Mouse (Mus musculus) CH12.LX (cell line): Measurements from ENCODE around the gene Osbpl5.

Source experiments
- CTCF ChIP-seq, 2 experiments: IDR thresholded peaks in 1 of 2; conservative IDR thresholded peaks in 1 of 2; 2 replicates each; pipeline ENCODE4 v1.5.1; 2011 to 2012; ENCODE audit warnings: low read depth in 2 of 2, low read length in 2 of 2, improper control_type of control experiment in 1 of 2, inconsistent platforms in 1 of 2, mild to moderate bottlenecking in 1 of 2, moderate library complexity in 1 of 2
- E2F4 ChIP-seq: IDR thresholded peaks from 2 replicates; pipeline ENCODE4 v1.6.1; 2011; ENCODE audit warnings: low read depth, low read length, improper control_type of control experiment; ENCODE audit not compliant: insufficient replicate concordance
- ELF1 ChIP-seq: IDR thresholded peaks from 2 replicates; pipeline ENCODE4 v1.6.1; 2014; ENCODE audit warnings: low read depth, mild to moderate bottlenecking, inconsistent platforms, low read length, improper control_type of control experiment
- EP300 ChIP-seq: IDR thresholded peaks from 2 replicates; pipeline ENCODE4 v1.6.1; 2011; ENCODE audit warnings: low read length, improper control_type of control experiment
- HCFC1 ChIP-seq: IDR thresholded peaks from 2 replicates; pipeline ENCODE4 v1.6.1; 2012; ENCODE audit warnings: low read depth, mild to moderate bottlenecking, inconsistent platforms, low read length, improper control_type of control experiment
- MYC ChIP-seq: IDR thresholded peaks from 2 replicates; pipeline ENCODE4 v1.6.1; 2011; ENCODE audit warnings: low read depth, mild to moderate bottlenecking, improper control_type of control experiment, low read length
- NRF1 ChIP-seq: IDR thresholded peaks from 2 replicates; pipeline ENCODE4 v1.6.1; 2014; ENCODE audit warnings: low read depth, mild to moderate bottlenecking, inconsistent platforms, low read length, improper control_type of control experiment, moderate library complexity
- POLR2A ChIP-seq: IDR thresholded peaks from 2 replicates; pipeline ENCODE4 v1.6.1; 2011; ENCODE audit warnings: low read depth, mild to moderate bottlenecking, improper control_type of control experiment, low read length
- USF2 ChIP-seq: conservative IDR thresholded peaks from 2 replicates; pipeline ENCODE4 v1.6.1; 2011; ENCODE audit warnings: low read depth, low read length, improper control_type of control experiment
- ZC3H11A ChIP-seq: IDR thresholded peaks from 2 replicates; pipeline ENCODE4 v1.6.1; 2012; ENCODE audit warnings: low read depth, mild to moderate bottlenecking, inconsistent platforms, low read length, improper control_type of control experiment

GRCm38 (mm10) chr7:143723841-143724240 is 32.9 kb downstream of the Osbpl5 start:
- TF ChIP-seq CTCF (conservative IDR thresholded peaks at IDR 0.05 in 1 of 2, IDR thresholded peaks at IDR 0.05 in 1 of 2; ENCODE audit: low read depth in 2 of 2, low read length in 2 of 2) (no peak), E2F4 (no peak), MYC (no peak), ELF1 (no peak), POLR2A (no peak), EP300 (no peak), HCFC1 (no peak), USF2 (no peak), NRF1 (no peak), ZC3H11A (no peak)
